Mouse (Mus musculus): ENCODE measurements around the gene Utp14a.

The Utp14a gene

DNA sequence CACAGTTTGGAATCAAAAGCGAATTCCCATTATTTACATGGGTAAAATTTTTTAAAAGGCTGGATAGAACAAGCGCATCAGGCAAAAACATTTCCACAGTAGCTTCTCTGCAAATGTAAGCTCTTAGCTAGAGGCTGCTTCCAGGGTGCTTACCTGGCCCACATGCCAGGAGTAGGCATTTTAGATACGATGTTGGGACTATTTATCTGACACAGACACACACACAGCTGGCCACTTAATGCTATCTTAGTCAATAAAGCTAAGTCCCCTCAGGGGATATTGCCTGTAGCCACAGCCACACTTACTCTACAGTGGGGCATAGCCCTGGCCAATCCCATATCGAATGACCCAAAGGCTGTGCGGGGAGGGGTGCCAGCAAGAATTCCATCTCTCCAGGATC is 55.1 kb downstream of the Utp14a start:
- DNase-seq (ENCODE audit: low spot score): no peak

- DNase-seq (ENCODE audit: low spot score): peak; percentile 86
Measured at GRCm38 (mm10) chrX:48314530-48315079, 57.9 kb downstream of the Utp14a start.

- DNase-seq (ENCODE audit: low spot score): no peak
Measured at GRCm38 (mm10) chrX:48317444-48317843, 60.8 kb downstream of the Utp14a start.

- DNase-seq (ENCODE audit: low spot score): no peak
Measured at GRCm38 (mm10) chrX:48318194-48318593, 61.5 kb downstream of the Utp14a start.

Data from yolk sac, embryonic 10.5 days (tissue).